Mouse (Mus musculus) kidney, embryonic 15.5 days (tissue): ENCODE results near the gene Gm21760. TPM values are rescaled to one million over a fixed set of nuclear protein-coding genes. Genes with fewer than 3 reads are reported as not detected.
"Not testable (repeated sequence)": the region's sequence is repeated elsewhere in the genome, so short reads cannot be mapped to it uniquely, and the experiment has no call there.

ENCODE experiments used
- ATAC-seq: fragments of 200-750 bp; cut with Nextera tagmentation; replicated peaks from 2 replicates; pipeline ENCODE4 v1.8.0; 2017; ENCODE audit warnings: moderate TSS enrichment; ENCODE audit not compliant: low FRiP score
- H3K27ac ChIP-seq: fragments of 300-500 bp; sonication (generic); 2 replicates; pipeline ENCODE4 v1.5.1; 2015; ENCODE audit warnings: mild to moderate bottlenecking, inconsistent platforms
- H3K27me3 ChIP-seq: fragments of 300-500 bp; sonication (generic); 2 replicates; pipeline ENCODE4 v1.6.1; 2015; ENCODE audit warnings: inconsistent platforms
- H3K36me3 ChIP-seq: fragments of 300-500 bp; sonication (generic); 2 replicates; pipeline ENCODE4 v1.6.1; 2015; ENCODE audit warnings: inconsistent platforms
- H3K4me1 ChIP-seq: fragments of 300-500 bp; sonication (generic); 2 replicates; pipeline ENCODE4 v1.6.1; 2015; ENCODE audit warnings: inconsistent platforms
- H3K4me2 ChIP-seq: fragments of 300-500 bp; sonication (generic); 2 replicates; pipeline ENCODE4 v1.6.1; 2015; ENCODE audit warnings: moderate library complexity, mild to moderate bottlenecking, inconsistent platforms
- H3K4me3 ChIP-seq: fragments of 300-500 bp; sonication (generic); replicated peaks from 2 replicates; pipeline ENCODE4 v1.5.1; 2015; ENCODE audit warnings: mild to moderate bottlenecking, inconsistent platforms
- H3K9ac ChIP-seq: fragments of 300-500 bp; sonication (generic); 2 replicates; pipeline ENCODE4 v1.6.1; 2015; ENCODE audit warnings: mild to moderate bottlenecking, inconsistent platforms
- H3K9me3 ChIP-seq: fragments of 300-500 bp; sonication (generic); replicated peaks from 2 replicates; pipeline ENCODE4 v1.6.1; 2016; ENCODE audit warnings: inconsistent platforms
- WGBS: fragments of 180-500 bp; shearing (Covaris S2); methylation state at CpG from one replicate; pipeline ENCODE4 v1.1.7; 2015; ENCODE audit warnings: mixed read lengths; 5-methylcytosine and 5-hydroxymethylcytosine counted together
- polyA plus RNA-seq: library from polyadenylated mRNA; unstranded; fragments of >200 nt; fragmentation: Nextera tagmentation; extraction: Ambion mirVana; gene quantifications from 2 replicates; pipeline ENCODE4 v1.2.1, GENCODE M21; 2015

The Gm21760 gene
- not detected in 2 replicates for polyA plus RNA-seq

- H3K27me3 ChIP-seq, H3K4me3 ChIP-seq, ATAC-seq, H3K9ac ChIP-seq, H3K9me3 ChIP-seq, H3K4me1 ChIP-seq, H3K36me3 ChIP-seq, H3K4me2 ChIP-seq, H3K27ac ChIP-seq: not testable (repeated sequence)
- no CpG with 5 or more reads among the region's 6 CpGs for WGBS
These were observed at the start of gene Gm21760 for GRCm38 (mm10) chrY:80133479-80133878. Gm21760 (plus strand) TSS chrY:80133779.
